Mouse (Mus musculus): ENCODE measurements around the gene Nupl2. TPM values are rescaled to one million over a fixed set of nuclear protein-coding genes. Genes with fewer than 3 reads are reported as not detected.

Gene Nupl2
- 7.7 and 7.9 TPM in 2 replicates for total RNA-seq (2021)
- long read RNA-seq, experiment 1, transcript Nupl2-201 (7 exons, 2,914 nt) = major isoform, 10 of 14 reads
- long read RNA-seq, experiment 1, partial matches to known transcripts = 0 of 14 reads
- long read RNA-seq, experiment 1, other reads (novel, unspliced or antisense) = 3 of 14 reads
- long read RNA-seq, experiment 2, transcript Nupl2-201 (7 exons, 2,914 nt) = major isoform, 9 of 12 reads
- long read RNA-seq, experiment 2, partial matches to known transcripts = 2 of 12 reads
- long read RNA-seq, experiment 2, other reads (novel, unspliced or antisense) = 1 of 12 reads

DNA sequence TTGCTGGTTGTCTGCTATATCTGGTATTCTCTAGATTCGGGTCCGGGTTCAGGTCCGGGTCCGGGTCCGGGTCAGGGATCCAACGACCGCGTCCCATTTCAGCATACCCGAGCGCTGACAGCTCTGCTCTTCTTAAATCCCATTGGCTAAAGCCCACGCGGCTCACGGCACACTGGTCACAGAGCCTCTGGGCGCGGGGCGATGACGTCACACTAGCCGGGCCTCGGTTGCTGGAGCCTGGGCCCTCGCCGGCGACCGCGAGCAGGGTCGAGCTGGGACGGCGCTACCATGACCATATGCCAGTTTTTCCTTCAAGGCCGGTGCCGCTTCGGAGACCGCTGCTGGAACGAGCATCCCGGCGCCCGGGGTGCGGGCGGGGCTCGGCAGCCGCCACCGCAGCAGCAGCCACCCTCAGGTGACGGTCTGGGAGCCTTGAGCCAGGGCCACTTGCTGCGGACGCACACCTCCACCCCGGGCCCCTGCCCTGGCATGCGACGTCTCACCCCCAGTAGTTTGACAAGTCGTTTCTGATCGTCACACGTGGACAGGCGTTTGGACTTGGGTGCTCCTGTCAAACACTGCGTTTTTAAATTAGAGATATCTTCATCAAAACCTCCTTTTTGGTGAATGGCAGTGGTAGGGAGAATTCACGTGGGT, at the start of gene Nupl2:
TSS of gene Nupl2 (plus strand) at position 175 of the 657 bp plus-strand sequence.
- DNase-seq = peak; percentile 98

DNA sequence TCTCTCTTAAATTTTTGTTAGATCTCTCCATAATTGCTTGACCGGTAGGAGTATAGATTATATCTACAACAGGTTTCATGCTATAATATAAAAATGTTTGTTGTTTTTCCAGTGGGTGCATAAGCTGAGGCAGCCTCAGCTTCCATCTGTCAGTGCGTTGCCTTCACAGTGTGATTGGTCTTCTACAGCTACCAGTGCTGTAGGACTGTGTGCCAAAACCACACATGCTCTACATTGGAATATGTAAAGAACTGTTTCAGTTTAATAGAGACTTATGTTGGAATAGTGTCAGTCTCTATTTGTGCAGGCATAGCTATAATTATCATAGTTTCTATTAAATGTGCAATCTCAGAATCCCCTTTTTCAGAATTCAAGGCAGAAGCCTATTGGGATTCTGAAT, 42.5 kb upstream of the Nupl2 start:
- DNase-seq = no peak

DNA sequence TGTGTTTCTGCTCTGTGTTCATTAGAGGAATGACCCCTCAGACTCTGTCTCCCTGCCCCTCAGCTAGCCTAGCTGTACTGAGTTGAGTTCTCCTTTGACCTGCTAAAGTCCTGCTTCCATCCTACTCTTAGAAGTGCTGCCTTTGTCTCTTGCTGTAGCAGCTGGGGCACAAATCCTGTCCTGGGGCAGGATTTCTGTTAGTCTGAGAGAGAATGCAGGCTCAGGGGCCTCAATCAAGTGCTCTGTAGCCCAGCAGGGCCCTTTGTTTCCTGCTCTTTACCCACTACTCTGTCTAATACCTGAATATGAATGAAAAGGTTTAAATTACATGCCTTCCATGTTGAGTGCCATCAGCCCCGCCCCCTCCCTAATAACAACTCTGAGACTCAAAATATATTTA, 40.6 kb upstream of the Nupl2 start:
- no peak for DNase-seq

DNA sequence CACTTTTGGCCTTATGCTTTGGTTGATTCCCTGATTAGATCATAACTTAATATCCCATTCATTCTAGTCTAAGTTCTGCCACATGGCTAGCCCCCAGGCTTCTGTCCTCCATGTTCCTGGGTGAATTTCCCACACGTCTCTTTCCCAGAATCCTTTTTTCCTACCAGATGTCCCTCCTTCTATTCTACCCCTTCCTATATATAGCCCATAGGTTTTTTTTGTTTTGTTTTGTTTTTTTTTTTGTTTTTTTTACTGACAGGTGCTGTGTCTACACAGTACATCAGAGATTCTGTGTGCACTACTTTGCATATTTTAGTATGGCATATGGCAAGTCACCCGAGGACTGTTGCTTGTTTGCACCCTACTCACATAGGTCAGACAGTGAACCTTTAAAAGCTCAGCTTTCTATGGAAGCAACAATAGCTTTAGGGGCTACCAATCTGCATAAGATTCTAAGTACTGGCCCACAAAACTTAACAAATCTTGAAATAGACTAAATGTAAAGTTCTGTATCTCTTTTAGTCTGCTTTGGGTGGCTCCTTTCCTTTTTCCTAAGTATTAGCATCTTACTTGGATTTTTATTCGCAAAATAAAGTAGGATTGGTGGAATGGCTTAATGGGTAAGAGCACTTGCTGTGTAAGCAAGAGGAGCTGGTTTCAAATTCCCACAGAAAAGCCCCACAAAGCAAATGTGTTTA, 40.0 kb upstream of the Nupl2 start:
- DNase-seq = no peak

DNA sequence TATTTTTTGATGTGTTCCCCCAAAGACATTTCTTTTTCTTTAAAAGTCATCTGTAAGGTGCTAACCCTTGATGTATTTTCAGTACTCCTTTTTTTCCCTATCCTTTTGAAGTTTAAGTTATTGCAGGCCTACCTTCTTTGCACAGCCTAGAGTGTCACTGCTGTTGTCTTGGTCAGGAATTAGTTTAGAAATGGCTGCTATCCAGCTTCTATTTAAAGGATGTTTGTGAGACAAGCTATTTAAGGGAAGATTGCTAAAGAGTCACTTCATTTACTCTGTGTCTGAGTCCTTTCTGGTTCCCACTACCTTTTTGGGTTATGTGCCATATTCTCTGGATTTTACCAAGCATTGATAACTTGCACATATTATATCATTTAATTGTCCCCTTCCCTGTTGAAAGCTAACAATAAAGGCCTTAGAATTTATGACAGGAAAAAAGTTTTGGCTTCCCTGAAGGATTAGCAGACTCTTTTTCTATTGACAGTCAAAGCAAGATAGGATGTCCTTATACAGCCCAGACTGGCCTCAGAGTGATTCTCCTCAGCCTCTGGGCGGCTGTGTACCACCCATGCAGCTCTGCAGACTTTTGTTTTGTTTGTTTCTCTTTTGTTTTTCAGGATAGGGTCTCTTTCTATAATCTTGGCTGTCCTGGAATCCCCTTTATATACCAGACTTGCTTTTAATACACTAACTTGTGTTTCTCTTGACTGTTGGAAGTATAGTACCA, 38.7 kb upstream of the Nupl2 start:
- no peak for DNase-seq

DNA sequence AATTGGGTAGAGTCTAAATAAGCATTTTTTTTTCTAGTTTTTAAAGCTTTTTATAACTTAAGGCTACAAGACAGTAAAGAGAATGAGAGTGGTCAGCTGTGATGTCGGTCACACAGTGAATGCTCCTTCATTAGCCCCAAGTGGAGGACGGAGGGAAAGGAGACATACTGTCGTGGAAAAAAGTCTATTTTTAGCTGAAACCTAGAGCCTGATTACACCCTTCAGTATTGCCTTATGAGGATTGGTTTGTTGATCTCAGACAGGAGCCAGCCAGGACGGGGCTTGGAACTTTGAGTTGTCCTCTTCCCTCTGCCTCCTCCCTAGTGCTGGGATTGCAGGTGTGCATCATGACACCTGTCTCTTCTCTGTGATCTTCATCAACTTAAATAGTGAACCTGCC, 37.8 kb upstream of the Nupl2 start:
- no peak for DNase-seq

DNA sequence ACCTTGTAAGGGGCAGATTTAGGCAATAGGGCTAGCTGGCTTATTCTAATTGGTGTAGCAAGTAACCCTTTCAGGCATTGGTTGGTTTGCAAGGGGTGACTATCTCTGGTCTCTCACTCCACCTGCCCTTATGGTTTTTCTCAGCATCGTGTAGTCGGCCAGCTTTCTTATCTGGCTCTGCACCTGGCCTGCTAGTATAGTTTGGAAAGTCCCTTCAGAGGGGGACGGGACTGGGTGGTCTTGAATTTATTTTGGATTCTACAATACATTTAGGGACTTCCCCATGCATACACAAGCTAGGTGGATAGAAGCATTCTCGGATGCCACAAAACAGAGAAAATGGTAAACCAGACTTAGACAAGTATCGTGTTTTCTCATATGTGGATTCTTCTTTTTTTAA, 17.8 kb upstream of the Nupl2 start:
- no peak for DNase-seq

DNA sequence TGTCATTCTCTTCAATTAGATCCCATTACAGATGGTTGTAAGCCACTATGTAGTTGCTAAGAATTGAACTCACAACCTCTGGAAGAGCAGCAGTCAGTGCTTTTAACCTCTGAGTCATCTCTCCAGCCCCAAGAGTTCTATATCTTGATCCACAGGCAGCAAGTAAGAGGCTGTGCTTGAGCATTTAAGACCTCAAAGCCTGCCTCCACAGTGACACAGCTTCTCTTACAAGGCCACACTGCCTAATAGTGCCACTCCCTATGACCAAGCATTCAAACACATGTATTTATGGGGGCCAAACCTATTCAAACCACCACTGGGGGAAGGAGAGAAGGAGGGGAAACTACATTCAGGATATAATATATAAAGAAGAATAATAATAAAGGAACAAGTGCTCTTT, 12.6 kb upstream of the Nupl2 start:
- no peak for DNase-seq

DNA sequence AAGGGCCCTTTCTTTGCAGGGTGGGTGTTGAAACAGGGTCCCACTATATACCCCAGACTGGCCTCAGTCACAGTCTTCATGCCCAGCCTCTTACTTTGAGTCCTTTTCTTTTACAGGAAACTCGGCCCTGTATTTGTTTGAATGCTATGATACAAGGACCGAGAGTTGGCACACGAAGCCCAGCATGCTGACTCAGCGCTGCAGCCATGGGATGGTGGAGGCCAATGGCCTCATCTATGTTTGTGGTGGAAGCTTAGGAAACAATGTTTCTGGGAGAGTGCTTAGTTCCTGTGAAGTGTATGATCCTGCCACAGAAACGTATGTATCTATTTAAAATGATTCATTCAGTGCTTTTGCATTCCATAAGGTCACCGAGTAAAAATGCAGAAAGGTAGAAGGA, 8.0 kb upstream of the Nupl2 start:
- DNase-seq = no peak

DNA sequence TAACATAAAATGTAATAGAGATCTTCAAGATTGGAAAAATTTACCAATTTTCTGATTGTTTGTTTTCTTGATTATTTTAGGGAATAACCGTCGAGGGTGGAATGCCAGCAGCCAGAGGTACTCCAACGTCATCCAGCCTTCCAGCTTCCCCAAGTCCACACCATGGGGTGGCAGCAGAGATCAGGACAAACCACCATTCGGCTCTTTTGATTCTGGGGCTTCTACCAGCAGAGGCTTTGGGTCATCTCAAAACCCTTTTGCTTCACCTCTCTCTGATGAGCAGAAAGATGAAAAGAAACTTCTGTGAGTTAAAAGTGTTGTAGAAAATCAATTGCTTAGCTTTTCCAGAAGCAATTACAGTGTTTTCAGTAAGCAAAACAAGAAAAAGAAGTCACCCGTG, 2.5 kb downstream of the Nupl2 start:
- no peak for DNase-seq

DNA sequence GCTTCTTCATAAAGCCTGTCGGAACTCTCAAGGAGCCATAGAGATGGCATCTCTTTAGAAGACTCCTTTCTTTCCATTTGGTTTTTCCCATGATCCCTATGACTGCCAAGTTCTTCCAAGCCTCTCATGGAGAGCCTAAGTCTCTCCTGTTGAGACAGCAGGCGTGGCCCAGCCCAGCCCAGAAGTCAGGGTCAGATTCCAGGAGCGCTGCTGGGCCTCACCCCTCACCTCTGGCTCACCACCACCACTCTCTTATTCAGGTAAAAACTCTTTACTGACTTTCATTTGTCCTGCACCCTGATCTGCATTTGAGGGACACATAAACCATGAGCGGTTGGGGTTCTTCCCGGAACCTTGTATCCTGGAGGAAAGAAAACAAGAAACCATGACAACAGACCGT, 5.1 kb downstream of the Nupl2 start:
- no peak for DNase-seq

DNA sequence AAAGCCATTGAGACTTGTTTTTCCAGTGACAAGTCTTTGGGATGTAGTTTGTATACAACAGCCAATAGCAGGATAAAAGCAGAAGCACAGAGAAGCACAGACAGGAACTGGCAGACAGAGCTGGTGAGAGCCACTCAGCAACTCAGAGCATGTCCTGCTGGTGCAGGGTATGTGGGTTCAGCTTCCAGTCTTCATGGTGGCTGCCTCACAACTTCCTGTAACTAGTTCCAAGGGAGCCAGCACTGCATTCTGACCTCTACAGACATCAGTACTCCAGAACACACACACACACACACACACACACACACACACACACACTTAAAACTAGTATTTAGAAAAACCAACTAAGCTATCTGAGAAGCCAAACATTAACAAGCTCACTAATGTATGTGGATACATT, 7.3 kb downstream of the Nupl2 start:
- no peak for DNase-seq

DNA sequence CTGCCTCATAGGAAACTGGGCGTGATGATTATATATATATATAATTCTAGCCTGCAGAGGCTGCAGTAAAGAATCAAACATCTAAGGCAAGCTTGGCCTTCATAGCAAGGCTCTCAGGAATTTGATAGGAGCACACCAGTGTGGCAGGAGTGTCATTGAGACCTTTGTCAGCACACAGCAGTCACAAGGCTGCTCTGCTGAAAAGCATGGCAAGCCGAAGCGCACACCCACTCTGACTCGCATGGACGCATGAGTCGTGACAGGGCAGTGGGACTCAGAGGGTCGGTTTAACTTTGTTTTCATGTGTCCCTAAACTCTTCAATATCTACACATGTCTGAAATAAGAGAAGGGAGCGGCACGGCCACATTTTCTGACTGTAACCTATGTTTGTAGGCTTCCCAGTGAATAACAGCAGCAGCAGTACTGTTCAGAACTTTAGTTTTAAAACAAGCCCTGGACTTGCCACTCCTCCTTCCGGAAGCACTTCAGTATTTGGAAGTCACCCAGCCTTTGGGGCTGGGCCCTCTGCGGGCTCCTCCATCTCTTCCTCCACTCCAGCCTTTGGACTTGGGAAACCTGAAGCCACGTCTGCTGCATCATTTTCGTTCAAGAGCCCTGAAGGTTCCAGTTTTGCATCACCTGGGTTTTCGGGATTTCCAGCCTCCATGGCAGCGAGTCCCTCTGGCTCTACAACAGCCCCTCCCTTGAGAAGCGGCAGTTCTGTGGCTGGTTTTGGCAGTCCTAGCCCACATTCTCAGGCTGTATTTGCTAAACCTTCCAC, 16.9 kb downstream of the Nupl2 start:
- no peak for DNase-seq

DNA sequence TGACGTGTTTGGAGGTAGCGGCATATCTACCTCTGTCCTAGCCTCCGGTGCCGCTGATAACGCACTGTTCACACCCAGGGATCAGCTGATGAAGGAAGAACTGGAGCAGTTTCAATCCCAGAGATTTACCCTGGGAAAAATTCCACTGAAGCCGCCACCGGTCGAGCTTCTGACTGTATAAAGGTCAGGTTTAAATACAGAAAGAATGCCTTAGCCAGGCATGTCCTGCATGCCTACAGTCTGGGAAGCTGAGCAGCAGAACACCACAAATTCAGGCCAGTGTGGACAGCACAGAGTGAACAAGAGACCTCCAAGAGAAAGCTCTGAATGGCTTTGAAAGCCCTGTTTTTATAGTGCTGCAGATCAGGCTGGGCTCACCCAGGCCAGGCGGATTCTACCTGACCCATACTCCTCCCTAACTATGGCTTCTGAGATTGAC, 17.6 kb downstream of the Nupl2 start:
- DNase-seq = no peak

DNA sequence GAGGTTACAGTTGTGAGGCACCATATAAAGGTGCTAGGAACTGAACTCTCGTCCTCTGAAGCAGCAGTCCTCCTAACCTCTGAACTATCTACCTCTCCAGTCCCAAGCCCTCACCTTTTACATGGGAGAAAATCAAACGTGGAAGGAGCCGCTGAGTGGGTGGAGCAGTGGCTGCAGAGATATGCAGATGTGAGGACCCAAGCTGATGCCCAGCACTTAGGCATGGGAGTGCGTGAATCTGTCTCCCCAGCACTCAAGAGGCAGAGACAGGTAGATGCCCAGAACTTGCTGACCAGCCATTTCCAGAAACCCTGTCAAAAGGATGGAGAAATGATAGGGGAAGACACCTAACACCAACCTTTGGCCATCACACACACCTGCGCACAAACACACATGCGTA, 18.3 kb downstream of the Nupl2 start:
- no peak for DNase-seq

DNA sequence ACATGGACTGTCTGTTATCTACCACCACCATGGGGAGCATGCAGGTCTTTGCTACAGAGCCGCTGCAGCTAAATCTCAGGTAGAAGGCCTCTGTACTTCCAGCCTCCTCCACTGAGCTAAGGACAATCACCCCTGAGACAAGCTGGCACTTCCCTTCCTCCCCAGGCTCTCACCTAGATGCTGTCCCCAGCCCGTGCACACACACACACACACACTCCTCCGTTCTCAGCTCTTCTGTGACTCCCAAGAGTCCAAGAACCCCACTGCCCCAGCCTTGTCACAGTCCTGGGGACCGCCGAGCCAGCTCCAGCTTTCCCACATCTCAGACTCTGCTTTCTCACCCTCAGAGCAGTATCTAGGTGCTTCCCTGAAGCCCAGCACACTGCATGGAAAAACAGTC, 19.2 kb downstream of the Nupl2 start:
- DNase-seq = no peak

DNA sequence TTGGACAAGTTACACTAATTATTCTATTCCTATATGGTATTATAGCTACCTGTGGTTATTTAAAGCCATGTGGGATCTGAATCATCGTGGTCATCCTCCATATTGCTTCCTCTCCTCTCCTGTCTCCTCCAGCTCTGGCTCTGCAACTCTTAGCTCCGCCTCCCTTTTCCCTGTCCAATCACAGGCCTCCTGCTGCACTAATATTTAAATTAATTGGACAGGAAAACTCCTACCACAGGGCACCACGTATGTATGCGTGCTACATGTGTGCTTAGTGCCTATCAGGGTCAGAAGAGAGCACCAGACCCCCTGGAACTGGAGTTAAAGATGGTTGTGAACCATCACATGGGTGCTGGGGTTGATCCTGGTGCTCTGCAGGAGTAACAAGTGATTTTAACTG, 23.7 kb downstream of the Nupl2 start:
- no peak for DNase-seq

DNA sequence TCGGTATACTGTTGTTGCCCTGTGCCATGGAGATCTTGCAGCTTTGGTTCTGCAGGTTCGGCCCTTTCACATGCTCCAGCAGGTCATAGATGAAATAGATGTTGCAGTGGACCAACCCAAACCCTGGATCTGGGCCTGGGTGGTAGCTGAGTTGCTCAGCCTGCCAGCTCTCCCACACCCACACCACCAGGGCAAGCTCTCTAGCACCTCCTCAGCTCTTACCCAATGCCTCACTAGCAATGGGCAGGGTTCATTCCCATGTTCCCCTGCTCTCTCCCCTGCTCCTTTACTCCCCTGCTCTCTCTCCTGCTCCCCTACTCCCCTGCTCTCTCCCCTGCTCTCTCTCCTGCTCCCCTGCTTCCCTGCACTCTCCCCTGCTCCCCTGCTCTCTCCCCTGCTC, 27.1 kb downstream of the Nupl2 start:
- DNase-seq = no peak

DNA sequence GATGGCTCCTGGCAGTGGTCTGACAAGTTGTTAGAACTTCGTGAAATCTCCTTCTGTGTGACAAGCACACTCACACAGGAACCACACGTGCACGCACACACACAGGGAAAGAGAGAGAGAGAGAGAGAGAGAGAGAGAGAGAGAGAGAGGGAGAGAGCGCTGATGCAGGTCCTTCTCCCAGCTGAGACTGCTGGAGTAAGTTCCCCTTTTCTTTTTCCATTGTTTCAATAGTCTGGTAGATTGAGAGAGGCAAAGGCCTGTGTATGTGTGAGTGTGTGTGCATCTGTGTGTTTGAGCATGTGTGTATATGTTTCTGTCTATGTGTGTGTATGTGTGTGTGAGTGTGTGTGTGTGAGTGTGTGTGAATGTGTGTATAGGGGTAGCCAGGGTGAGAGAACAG, 36.2 kb downstream of the Nupl2 start:
- DNase-seq = no peak

DNA sequence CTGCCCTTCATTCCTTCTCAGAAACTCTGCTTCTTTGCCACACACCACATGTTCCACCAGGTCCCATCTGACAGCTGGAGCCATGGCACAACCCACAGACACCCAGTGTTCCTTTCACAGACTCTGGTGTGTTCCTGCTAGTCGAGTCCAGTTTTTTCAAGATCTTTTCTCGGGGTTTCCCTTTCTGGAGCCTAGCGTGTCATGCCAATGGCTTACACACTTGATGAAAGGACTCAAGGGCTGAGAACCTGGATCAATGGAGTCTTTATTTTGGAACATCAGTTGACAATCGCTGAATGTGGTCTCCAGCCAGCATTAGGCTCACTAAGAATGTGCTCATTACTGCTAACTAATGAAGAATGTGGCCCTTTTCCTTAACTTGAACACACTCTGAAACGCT, 37.7 kb downstream of the Nupl2 start:
- no peak for DNase-seq

DNA sequence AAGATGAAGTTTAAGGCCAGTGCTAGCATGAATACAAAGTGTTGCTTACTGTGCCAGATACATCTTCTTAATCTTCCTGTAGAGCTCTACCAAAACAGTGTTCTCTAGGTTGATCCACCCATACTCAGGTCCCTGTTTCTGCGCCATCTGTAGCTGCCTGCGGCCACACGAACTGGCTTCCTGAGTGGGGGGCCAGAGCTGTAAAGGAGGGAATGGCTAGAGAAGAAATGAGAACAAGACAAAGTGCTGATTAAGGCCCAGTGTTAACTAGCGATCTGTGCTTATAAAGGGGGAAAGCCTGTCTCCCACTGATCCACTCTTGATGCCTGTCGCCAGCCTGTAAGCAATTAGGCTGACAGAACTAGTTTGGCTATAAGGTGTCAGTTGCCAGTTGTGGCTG, 38.5 kb downstream of the Nupl2 start:
- no peak for DNase-seq

DNA sequence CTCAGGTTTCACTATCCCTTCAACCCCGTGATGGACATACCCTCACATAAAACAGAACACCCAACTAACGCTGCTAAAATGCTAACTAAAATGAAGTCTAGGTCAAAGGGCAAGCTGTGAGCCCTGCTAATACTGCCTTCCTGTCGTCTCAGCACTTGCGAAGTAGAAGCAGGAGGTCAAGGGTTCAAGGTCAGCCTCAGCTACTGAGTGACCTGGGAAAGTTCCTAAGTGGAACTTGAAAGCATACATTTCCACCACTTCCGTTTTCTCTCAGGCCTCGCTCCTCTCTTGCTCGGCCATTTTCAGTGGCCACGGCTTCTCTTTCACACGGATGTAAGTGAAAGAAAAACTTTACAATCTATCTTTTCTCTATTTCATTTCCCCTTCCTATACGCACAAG, 43.2 kb downstream of the Nupl2 start:
- DNase-seq = no peak

All from adrenal gland, postnatal 14 days (tissue).